Mouse (Mus musculus) activated CD4-positive, CD25-positive, alpha-beta regulatory T cell, adult 4 months (primary cell): Measurements from ENCODE around the gene Phospho1. TPM values are rescaled to one million over a fixed set of nuclear protein-coding genes. Genes with fewer than 3 reads are reported as not detected.

Experiments
- ATAC-seq: one replicate; pipeline ENCODE4 v1.8.0; 2017
- polyA plus RNA-seq, 2 experiments: library from polyadenylated mRNA; unstranded; fragments of 100-300 nt; shearing (Covaris generic); gene quantifications; one replicate each; pipeline ENCODE4 v1.2.1; 2017

Gene Phospho1
- polyA plus RNA-seq, 2 experiments from 2014 or later = not detected

- ATAC-seq = peak; percentile 40
Observed at GRCm38 (mm10) chr11:95834742-95835710, 10.7 kb downstream of the Phospho1 start.

- ATAC-seq = no peak
Observed at GRCm38 (mm10) chr11:95835832-95836231, 11.5 kb downstream of the Phospho1 start.

- ATAC-seq = no peak
Observed at GRCm38 (mm10) chr11:95836433-95836832, 12.1 kb downstream of the Phospho1 start.

- ATAC-seq = no peak
Observed at GRCm38 (mm10) chr11:95837059-95837458, 12.8 kb downstream of the Phospho1 start, which contains the start of gene Gngt2. Gngt2 (plus strand) TSS chr11:95837216.

- no peak for ATAC-seq
Observed at GRCm38 (mm10) chr11:95838598-95838997, 14.3 kb downstream of the Phospho1 start.

GRCm38 (mm10) chr11:95838999-95839868 is 14.9 kb downstream of the Phospho1 start:
- ATAC-seq = no peak

- no peak for ATAC-seq
Observed at GRCm38 (mm10) chr11:95840694-95841497, 16.6 kb downstream of the Phospho1 start.

- no peak for ATAC-seq
Observed at GRCm38 (mm10) chr11:95841498-95841830, 17.2 kb downstream of the Phospho1 start.

- ATAC-seq = peak; percentile 93
Observed at GRCm38 (mm10) chr11:95842074-95842681, 17.9 kb downstream of the Phospho1 start, which contains the start of gene Abi3. Abi3 (minus strand) TSS chr11:95842476.

GRCm38 (mm10) chr11:95842953-95843352 is 18.7 kb downstream of the Phospho1 start:
- ATAC-seq = no peak

GRCm38 (mm10) chr11:95843421-95843950 is 19.2 kb downstream of the Phospho1 start:
- ATAC-seq = no peak

- no peak for ATAC-seq
Observed at GRCm38 (mm10) chr11:95844935-95845334, 20.6 kb downstream of the Phospho1 start.

GRCm38 (mm10) chr11:95850898-95851297 is 26.6 kb downstream of the Phospho1 start:
- ATAC-seq = no peak

GRCm38 (mm10) chr11:95853684-95854083 is 29.4 kb downstream of the Phospho1 start:
- no peak for ATAC-seq

- ATAC-seq = no peak
Observed at GRCm38 (mm10) chr11:95857306-95857705, 33.0 kb downstream of the Phospho1 start.

- no peak for ATAC-seq
Observed at GRCm38 (mm10) chr11:95857716-95858527, 33.6 kb downstream of the Phospho1 start.

GRCm38 (mm10) chr11:95858528-95859467 is 34.5 kb downstream of the Phospho1 start:
- peak; percentile 97 for ATAC-seq

- peak; percentile 17 for ATAC-seq
Observed at GRCm38 (mm10) chr11:95859468-95859855, 35.2 kb downstream of the Phospho1 start.

GRCm38 (mm10) chr11:95860071-95860490 is 35.8 kb downstream of the Phospho1 start:
- no peak for ATAC-seq
